Mouse (Mus musculus) CH12.LX (cell line): ENCODE measurements around the gene Gm21762. TPM values are rescaled to one million over a fixed set of nuclear protein-coding genes. Genes with fewer than 3 reads are reported as not detected.
"Not testable (repeated sequence)": the region's sequence is repeated elsewhere in the genome, so short reads cannot be mapped to it uniquely, and the experiment has no call there.

Experiments
- DNase-seq: peaks from one replicate; pipeline ENCODE4 v3.0.0-alpha.2; 2013; ENCODE audit errors: extremely low read depth
- H3K27ac ChIP-seq: 2 replicates; pipeline ENCODE4 v1.5.1; 2012; ENCODE audit warnings: low read depth, mild to moderate bottlenecking, control low read depth, moderate library complexity; ENCODE audit not compliant: insufficient read depth
- H3K27me3 ChIP-seq: replicated peaks from 2 replicates; pipeline ENCODE3; 2012; ENCODE audit warnings: inconsistent platforms
- H3K36me3 ChIP-seq, 2 experiments: replicated peaks in 1 of 2; 2 replicates each; pipeline versions ENCODE3 to v1.6.1; 2012; ENCODE audit warnings: inconsistent platforms in 1 of 2, low read length in 1 of 2, mild to moderate bottlenecking in 1 of 2, mixed read lengths in 1 of 2, moderate library complexity in 1 of 2; ENCODE audit not compliant: control insufficient read depth in 1 of 2, insufficient read depth in 1 of 2
- H3K4me1 ChIP-seq, 2 experiments: 2 replicates each; pipeline ENCODE4 v1.6.1; 2012; ENCODE audit warnings: inconsistent platforms in 1 of 2, moderate library complexity in 1 of 2; ENCODE audit not compliant: insufficient read depth in 2 of 2, control insufficient read depth in 1 of 2
- H3K4me2 ChIP-seq: 2 replicates; pipeline ENCODE4 v1.6.1; 2012; ENCODE audit warnings: low read depth, mild to moderate bottlenecking, control low read depth; ENCODE audit not compliant: poor library complexity, insufficient read depth, severe bottlenecking
- H3K4me3 ChIP-seq, 3 experiments: fragments of 150-350 bp in 1 of 3; sonication (generic) in 1 of 3; replicated peaks in 1 of 3; 2 replicates each; pipeline versions ENCODE3 to v1.5.1; 2011 to 2012; ENCODE audit warnings: low read depth in 2 of 3, low read length in 2 of 3, mild to moderate bottlenecking in 2 of 3, moderate library complexity in 2 of 3, control low read depth in 1 of 3, improper control_type of control experiment in 1 of 3, inconsistent platforms in 1 of 3, mixed read lengths in 1 of 3; ENCODE audit not compliant: poor library complexity in 1 of 3
- H3K79me2 ChIP-seq: replicated peaks from 2 replicates; pipeline ENCODE4 v1.6.1; 2012; ENCODE audit warnings: mild to moderate bottlenecking, moderate library complexity; ENCODE audit not compliant: control insufficient read depth, poor library complexity, insufficient read depth, severe bottlenecking; ENCODE audit errors: extremely low read depth
- H3K9ac ChIP-seq: 2 replicates; pipeline ENCODE4 v1.6.1; 2012; ENCODE audit warnings: low read depth, mild to moderate bottlenecking, control low read depth, moderate library complexity; ENCODE audit not compliant: insufficient read depth
- H3K9me3 ChIP-seq: replicated peaks from 2 replicates; pipeline ENCODE3; 2012; ENCODE audit warnings: low read length, inconsistent platforms, mixed read lengths
- CTCF ChIP-seq, 2 experiments: IDR thresholded peaks in 1 of 2; conservative IDR thresholded peaks in 1 of 2; 2 replicates each; pipeline ENCODE4 v1.5.1; 2011 to 2012; ENCODE audit warnings: low read depth in 2 of 2, low read length in 2 of 2, improper control_type of control experiment in 1 of 2, inconsistent platforms in 1 of 2, mild to moderate bottlenecking in 1 of 2, moderate library complexity in 1 of 2
- RAD21 ChIP-seq: IDR thresholded peaks from 2 replicates; pipeline ENCODE4 v1.6.1; 2011; ENCODE audit warnings: low read depth, mild to moderate bottlenecking, low read length, improper control_type of control experiment, moderate library complexity
- SMC3 ChIP-seq: IDR thresholded peaks from 2 replicates; pipeline ENCODE4 v1.6.1; 2011; ENCODE audit warnings: low read depth, low read length, improper control_type of control experiment
- dilution Hi-C: fragments of 300-500 bp; cut with MboI; formaldehyde crosslinking; loops from 2 replicates; pipeline ENCODE4 v1.14.3; 2020; ENCODE audit warnings: low sequenced_read_pairs; ENCODE audit not compliant: extremely low pct_unique_long_range_greater_than_20kb, extremely low pct_ligation_motif_present
- in situ Hi-C: fragments of 300-500 bp; cut with MboI; formaldehyde crosslinking; loops from 3 replicates; pipeline ENCODE4 v1.14.3; 2019; ENCODE audit warnings: low sequenced_read_pairs, low pct_ligation_motif_present, low pct_unique_long_range_greater_than_20kb, mixed read lengths
- polyA plus RNA-seq: library from polyadenylated mRNA; unstranded; fragments of >175 nt; gene quantifications from 2 replicates; pipeline ENCODE4 v1.2.1, GENCODE M21; 2012; ENCODE audit warnings: low read depth; ENCODE audit not compliant: insufficient read length
- total RNA-seq, 2 experiments: library from RNA; depleted of rRNA; stranded (reverse); fragments of 300-350 nt in 1 of 2; fragments of >200 nt in 1 of 2; gene quantifications; 2 replicates each; pipeline ENCODE4 v1.2.3; 2012 to 2014

Gene Gm21762
- total and polyA plus RNA-seq, 3 experiments = 1.4 to 20.0 (median 16.4) TPM

DNA sequence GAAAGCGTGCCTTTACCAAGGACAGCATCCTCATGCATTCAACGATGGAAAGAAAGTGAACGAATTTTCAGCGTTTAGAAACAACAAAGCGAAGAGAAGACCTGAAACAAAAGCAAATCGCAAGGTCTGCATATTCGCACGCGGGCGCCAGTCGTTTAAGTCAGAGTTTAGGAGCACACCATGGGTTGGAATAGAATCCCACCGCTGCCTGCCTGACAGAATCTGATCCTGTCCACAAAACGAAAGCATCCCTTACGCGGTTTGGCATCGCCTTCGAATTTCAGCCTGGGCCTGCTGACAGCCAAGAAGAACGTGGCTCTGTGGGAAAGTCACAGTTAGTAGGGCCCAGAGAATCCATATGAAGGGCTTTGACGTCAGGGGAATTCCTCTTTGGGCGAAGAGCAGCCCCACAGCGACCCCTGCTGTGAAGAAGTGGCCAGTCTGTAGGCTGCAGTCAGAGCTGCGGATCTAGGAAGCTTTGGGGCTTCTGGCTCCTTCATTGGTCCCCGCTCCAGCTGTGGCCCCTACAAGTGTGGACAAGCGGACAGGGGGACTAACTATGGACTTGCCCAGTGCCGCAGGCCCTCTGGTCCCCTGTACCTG is 16.8 kb upstream of the Gm21762 start:
- in situ Hi-C loops, H3K27me3 ChIP-seq, H3K9me3 ChIP-seq, H3K4me3 ChIP-seq, H3K79me2 ChIP-seq, H3K4me1 ChIP-seq, H3K36me3 ChIP-seq, H3K27ac ChIP-seq, H3K4me2 ChIP-seq, DNase-seq, dilution Hi-C loops, H3K9ac ChIP-seq: not testable (repeated sequence)
- 0 out of 2 replicates have a peak, but pooled peaks have one; percentile 4 for TF ChIP-seq SMC3

DNA sequence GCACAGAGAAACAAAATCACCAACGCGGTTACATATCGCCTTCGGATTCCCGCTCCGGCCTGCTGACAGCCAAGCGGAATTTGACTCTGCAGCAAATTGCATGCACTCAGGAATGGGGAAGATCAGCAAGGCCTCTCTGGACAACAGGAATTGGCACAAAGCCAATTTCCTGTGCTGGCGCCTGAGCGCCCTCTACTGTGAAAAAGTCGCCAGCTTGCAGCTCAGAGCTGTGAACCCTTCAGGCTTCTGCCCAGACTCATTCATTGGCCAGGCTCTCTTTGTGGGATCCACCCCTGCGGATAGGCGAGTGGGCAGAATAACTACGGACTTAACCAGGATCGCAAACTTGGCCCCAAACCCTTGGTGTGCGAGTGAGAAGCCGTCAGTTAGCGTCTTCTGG is 16.1 kb upstream of the Gm21762 start:
- dilution Hi-C loops, H3K9me3 ChIP-seq, in situ Hi-C loops, H3K4me3 ChIP-seq, H3K27ac ChIP-seq, H3K36me3 ChIP-seq, DNase-seq, H3K27me3 ChIP-seq, H3K79me2 ChIP-seq, H3K9ac ChIP-seq, H3K4me1 ChIP-seq, H3K4me2 ChIP-seq: not testable (repeated sequence)

DNA sequence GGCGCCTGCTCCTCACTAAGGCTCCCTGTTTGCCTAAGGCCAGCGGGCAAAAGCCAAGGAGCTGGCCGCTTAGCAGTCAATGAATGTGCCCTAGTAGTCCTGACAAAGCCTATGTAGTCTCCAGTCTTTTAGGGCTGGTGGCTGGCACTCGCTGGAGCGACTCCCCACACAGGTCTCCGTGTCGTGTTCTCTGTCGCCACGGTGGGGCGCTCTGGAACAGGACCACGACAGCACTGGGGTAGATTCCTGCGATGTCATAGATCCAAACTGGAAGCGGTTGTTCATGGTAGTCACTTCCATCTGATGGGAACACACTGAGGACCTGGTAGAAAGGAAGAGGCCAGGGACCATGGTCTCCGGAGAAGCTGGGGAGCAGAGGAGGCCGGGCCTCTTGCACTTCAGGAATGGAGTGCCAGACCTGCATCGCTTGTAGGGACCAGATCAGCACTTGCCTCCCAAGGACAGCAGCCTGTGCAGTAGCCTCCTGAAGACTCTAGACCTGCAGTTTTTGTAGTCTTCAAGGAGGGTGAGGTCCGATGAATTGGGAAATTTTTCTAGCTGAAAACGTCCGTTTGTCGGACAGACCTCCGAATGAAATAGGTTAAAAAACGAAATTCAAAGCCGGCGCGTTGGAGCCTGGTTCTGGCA is 7.4 kb upstream of the Gm21762 start:
- H3K4me1 ChIP-seq, DNase-seq, in situ Hi-C loops, H3K4me3 ChIP-seq, H3K9me3 ChIP-seq, H3K79me2 ChIP-seq, H3K9ac ChIP-seq, H3K27ac ChIP-seq, H3K36me3 ChIP-seq, H3K27me3 ChIP-seq, H3K4me2 ChIP-seq, dilution Hi-C loops: not testable (repeated sequence)

DNA sequence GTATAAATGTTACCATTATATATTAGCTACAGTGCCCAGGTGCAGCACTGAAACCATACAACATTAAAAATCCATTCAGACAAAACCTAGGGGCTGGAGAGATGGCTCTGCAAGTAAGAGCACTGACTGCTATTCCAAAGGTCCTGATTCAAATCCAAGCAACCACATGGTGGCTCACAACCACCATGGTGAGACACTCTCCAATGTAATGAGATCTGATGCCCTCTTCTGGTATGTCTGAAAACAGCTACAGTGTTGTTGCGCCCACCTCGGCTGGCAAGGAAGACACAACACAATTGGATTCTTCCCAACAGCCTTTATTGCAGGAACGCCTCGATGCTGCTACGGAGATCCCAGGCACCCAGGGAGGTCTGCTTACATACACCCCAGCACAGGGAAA is 5.2 kb upstream of the Gm21762 start:
- H3K79me2 ChIP-seq, H3K4me1 ChIP-seq, H3K9ac ChIP-seq, in situ Hi-C loops, H3K4me3 ChIP-seq, H3K27me3 ChIP-seq, H3K36me3 ChIP-seq, H3K4me2 ChIP-seq, dilution Hi-C loops, H3K27ac ChIP-seq, H3K9me3 ChIP-seq, DNase-seq: not testable (repeated sequence)
- TF ChIP-seq RAD21 = peak; percentile 33
- TF ChIP-seq SMC3 = peak; percentile 63
- peak in 1 of 2 experiments; percentile 69; a peak in 2 of 4 replicates for TF ChIP-seq CTCF (conservative IDR thresholded peaks at IDR 0.05 in 1 of 2, IDR thresholded peaks at IDR 0.05 in 1 of 2; ENCODE audit: low read depth in 2 of 2, low read length in 2 of 2)

DNA sequence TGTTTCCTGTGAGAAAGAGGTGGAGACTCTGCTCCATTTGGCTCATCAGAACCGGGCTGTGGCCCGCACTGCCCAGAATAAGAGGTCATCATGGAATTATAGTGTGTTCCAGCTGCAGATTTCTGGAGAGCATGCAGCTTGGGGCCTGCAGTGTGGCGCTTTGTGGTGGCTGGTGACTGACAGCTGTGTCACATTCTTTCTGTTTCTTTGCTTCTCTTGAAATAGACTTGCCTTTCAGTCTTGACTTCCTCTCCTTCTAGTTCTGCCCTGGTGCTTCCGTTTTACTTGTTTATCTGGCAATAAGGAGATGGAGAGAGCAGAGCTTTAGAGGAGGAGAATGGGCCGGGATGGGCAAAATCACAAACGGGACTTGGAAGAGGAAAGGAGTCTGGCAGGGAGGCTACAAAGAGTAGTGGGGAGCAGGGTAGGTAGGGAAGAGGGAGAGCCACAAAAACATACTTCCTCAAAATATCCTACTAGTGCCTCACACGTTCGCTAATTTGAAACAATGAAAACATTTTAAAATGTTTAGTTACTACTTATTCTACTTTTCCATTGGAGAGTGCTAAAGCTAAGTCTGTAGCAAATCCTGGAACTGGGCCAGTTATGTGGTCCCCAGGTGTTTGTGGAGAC is 19.4 kb downstream of the Gm21762 start:
- in situ Hi-C loops, H3K27ac ChIP-seq, H3K9me3 ChIP-seq, dilution Hi-C loops, H3K36me3 ChIP-seq, H3K4me1 ChIP-seq, H3K79me2 ChIP-seq, H3K4me2 ChIP-seq, H3K4me3 ChIP-seq, H3K27me3 ChIP-seq, DNase-seq, H3K9ac ChIP-seq: not testable (repeated sequence)

DNA sequence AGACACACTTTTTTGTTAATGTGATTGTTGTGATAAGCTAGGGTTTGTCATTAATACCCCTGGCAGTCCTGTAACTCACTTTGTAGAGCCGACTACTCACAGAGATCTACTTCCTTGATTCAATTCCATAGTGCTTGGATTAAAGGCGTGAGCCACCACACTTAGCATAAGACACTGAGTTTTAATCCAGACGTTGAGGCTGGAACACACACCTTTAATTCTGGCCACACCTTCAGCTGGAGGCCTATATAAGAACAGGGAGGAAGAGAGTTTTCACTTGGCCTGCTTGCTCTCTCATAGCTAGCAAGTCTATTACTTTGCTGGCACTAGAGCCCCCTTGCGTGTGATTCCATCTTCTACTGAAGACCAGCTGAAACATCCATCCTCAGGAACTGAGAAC is 43.6 kb downstream of the Gm21762 start, which contains the start of gene Gm21818:
Gm21818 (plus strand) TSS at position 301 of the 400 bp plus-strand sequence.
- H3K4me2 ChIP-seq, H3K36me3 ChIP-seq, H3K9me3 ChIP-seq, in situ Hi-C loops, H3K79me2 ChIP-seq, H3K4me3 ChIP-seq, H3K27me3 ChIP-seq, dilution Hi-C loops, H3K9ac ChIP-seq, H3K27ac ChIP-seq, DNase-seq: not testable (repeated sequence)
- peaks cover 0 to 14% of the 10 kb centered on the region in 2 experiments; a peak in 2 of 4 replicates for H3K4me1 ChIP-seq
